Mouse (Mus musculus) cerebral cortex, adult 2 months (tissue): ENCODE measurements around the gene Usp36.

Experiments used
- WGBS: fragments of 180-500 bp; shearing (Covaris S2); methylation state at CpG from one replicate; pipeline ENCODE4 v1.1.7; 2018; 5-methylcytosine and 5-hydroxymethylcytosine counted together

Usp36 gene

DNA sequence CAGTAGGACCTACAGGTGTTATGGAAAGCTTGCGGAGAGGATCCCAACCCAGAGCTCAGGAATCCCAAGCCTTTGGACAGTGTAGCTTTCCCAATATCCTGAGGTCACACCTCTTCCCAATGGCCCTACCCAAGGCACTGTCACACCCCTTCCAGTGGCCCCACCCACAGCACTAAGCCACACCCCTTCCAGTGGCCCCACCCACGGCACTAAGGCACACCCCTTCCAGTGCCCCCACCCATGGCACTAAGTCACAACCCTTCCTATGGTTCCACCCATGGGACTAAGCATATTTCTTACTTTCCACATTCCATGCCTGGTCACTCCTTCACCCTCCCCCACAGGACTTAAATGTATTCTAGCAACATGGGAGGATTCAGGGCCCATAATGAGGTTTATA lies 8.8 kb upstream of the Usp36 start:
- WGBS = 84% methylated on average over 2 of the region's 2 CpGs

DNA sequence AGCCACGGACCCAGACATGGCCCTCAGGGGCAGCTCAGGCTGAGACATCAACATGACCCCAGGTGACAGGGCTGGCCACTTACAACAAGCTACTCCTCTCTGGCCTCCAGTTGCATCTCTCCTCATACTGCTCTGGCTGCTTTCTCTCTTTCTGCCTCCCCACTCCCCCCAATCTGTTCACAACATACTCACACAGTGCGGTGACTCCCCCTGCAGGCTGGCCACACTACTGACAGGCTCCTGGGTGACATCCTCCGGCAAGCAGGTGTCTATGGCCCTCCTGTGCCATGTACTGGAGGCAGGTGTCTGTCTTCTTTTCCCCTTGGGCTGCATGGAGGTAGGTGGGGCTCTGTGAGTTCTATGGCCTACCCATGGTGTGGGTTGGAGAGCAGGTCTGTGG lies 7.9 kb upstream of the Usp36 start:
- WGBS = 91% methylated on average over 3 of the region's 3 CpGs

DNA sequence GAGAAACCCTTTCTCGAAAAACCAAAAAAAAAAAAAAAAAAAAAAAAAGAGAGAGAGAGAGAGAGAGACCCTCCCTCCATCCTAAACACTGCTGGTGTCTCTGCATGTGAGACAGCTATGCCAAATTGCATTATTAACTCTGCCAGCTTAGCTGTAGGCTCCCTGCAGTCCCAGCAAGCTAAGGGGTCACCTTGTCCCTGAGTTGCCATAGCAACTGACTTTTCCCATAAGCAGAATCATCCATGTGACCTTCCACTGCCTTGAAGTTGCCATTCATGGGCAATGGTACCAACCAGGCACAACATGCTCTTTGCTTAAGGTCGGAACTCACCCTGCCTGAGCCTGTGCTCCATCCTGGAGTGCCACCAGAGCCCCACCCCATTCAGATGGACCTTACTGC lies 5.0 kb upstream of the Usp36 start:
- 77% methylated on average over 2 of the region's 2 CpGs for WGBS

DNA sequence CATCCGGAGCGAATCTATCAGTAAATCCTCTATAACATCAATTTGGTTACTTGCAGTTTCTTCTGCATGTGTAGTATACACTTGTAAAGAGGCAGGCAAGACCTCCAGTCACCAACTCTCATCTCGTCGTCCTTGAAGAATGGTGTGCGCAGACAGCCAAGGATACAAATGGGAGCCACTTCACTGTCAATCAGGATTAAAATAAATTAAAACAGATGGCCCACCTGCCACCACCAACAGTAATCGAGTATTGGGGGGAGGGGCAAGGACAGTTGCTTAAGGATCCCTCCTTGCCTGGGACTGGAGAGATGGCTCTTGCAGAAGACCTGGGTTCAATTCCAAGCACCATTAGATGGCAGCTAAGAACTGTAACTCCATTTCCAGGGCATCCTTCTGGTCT lies 2.6 kb upstream of the Usp36 start:
- 64% methylated on average over 6 of the region's 6 CpGs for WGBS

DNA sequence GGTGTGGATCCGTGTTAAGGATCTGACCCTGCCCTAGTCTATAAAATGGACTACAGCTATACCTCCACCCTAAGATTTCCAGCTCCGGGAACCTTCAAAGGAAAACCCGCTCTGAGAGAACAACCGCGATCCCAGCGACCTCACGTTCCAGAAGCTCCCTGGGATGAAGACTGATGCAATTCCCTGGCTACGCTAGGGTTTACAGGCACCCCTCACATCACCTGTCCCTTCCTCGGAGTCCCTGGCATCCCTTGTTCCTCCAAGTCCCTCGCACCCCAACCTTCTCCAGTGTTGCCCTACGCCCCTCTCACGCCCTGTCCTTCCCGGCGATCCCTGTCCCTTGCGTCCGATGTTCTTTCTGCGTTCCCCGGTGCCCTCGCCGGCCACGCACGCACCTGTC lies 482 bp downstream of the Usp36 start:
- WGBS = 0% methylated on average over 22 of the region's 22 CpGs

DNA sequence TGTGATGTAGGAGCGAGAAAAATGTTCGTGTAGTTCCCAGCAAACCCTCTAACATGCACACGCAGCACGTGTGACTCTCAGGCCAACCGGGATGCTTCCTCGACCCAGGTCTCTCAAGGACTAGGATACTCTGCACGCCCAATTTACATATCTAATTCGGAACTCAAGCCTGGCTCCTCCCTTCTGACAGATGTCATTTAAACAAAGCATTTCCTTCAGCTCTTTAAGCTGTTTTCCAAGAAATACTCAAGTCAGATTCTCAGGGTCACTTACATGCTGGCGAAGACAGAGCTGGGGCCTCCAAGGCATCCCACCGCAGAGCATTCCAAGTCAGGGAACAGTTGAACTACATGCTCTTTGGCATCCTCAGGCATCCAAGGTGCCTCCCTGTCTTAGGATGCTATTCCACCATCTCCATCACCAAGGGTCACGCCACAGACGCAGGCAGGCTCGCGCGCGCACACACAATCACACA lies 970 bp downstream of the Usp36 start:
- WGBS = 2% methylated on average over 16 of the region's 16 CpGs

DNA sequence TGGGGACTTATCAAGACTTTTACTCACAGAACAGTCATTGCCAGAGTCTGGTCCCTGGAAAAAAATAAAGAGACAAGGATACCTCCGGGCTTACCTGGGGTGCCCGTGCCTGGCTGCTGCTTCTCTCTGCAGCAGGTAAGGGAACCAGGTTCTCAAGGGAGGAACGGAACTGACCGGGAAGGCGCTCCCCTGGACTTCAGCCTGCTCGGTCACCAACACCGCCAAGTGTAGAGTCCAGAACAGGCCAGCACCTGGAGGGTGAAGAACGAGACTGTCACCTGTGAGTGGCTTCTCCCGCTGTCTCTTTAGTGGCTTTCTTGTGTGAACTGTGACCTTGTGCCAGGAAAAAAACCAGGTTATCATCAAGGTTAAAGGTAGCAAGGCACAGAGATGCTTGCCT lies 2.5 kb downstream of the Usp36 start:
- 94% methylated on average over 9 of the region's 9 CpGs for WGBS

DNA sequence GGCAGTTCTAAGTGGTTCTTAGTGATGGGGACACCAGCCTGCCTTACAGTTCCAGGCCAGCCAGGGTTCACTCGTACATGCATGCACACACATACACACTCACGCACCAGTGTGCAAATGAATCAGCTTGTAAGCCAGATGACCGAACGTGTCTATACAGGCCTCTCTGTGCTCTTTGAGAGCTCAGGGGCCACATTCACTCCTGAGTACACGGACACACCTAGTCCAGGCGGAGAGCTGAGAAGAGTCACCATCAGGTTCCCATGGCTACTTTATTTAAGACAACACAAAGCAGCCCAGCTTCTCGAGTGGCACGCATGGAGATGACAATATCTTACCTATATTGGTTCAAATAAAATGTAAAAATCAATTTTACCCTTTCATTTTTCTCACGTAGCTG lies 3.6 kb downstream of the Usp36 start:
- 91% methylated on average over 9 of the region's 9 CpGs for WGBS

DNA sequence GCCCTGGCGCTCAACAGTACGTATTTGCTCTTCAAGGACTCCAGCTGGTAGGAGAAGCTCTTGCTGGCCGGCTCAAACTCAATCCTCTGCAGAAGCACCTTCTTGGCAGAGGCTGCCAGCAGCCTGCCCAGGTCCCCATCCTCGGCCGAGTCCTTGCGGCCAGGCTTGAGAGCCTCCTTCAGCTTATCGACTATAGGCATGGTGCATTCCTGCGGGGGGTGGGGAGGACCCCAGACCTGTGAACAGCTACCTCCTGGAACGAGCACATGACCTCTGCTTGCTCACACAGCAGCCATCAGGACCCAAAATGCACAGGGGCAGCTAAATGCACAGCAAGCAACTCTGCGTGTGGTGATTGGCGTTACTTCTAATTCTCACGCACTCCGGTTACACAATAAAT lies 4.3 kb downstream of the Usp36 start:
- WGBS = 91% methylated on average over 13 of the region's 13 CpGs

DNA sequence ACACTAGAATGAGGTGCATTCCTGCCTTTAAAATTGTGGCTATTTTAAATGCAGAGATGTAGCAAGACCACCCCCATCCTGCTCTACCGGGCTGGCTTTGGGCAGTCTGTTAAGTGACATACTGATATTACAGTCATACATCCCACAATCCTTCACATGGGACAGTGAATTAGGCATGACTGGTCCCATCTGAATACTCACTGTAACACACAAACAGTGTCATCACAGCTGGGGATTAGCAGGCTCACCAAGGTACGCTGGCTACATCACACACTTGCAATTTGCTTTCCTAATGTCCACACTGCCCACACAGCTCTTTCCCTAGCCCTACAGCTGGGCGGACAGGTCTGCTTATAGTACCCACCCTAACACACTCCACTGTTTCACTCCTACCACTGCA lies 9.8 kb downstream of the Usp36 start:
- 64% methylated on average over 3 of the region's 3 CpGs for WGBS

DNA sequence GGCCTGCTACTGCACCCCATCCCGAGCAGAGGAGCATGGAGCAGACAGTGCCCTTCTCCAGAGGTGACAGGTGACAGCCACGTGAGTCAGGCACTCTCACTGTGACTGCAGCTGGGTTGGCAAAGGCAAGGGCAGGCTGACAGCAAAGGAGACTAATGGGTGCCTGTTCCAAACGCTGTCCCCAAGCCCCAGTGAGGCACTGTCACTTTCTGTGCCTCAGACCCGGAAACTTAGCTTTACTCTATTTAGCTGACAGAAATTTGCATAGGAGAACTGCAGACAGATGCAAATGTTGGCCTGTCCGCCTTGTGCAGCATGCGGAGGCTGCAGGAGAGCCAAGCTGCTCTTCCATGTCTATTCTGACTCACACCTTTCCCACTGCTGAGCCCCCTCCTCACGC lies 13.7 kb downstream of the Usp36 start:
- WGBS = 52% methylated on average over 7 of the region's 7 CpGs

DNA sequence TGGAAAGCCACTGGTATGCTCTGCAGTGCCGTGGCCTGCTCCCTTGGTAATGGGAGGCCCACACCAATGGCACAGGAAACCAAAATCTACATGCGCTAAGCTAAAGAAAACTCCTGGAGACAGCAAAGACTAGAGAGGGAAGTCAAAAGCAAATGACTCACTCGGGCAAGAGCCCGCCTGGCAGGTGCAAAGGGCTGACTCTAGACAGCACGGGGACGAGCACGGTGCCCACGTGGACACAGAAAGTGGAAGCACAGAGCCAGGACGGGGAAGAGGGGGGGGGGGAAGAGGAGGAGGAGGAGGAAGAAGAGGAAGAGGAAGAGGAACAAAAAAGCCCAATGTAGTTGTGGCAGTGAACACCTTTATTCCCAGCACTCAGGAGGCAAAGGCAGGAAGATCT lies 15.0 kb downstream of the Usp36 start:
- WGBS = 82% methylated on average over 9 of the region's 9 CpGs

DNA sequence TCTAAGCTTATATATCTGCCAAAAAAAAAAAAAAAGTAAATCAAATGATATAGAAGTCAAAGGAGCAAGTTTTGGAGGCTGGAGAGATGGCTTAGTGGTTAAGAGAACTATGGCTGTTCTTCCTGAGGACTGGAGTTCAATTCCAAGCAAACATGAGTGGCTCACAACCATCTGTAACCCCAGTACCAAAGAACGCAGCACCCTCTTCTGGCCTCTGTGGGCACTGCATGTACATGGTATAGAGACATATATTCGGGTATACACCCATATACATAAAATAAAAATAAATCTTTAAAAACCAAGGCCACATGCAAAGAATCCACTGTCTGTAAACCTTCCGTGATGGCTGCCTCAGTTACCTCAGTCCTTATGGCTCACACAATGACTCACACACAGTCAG lies 20.2 kb downstream of the Usp36 start:
- 94% methylated on average over 3 of the region's 3 CpGs for WGBS

DNA sequence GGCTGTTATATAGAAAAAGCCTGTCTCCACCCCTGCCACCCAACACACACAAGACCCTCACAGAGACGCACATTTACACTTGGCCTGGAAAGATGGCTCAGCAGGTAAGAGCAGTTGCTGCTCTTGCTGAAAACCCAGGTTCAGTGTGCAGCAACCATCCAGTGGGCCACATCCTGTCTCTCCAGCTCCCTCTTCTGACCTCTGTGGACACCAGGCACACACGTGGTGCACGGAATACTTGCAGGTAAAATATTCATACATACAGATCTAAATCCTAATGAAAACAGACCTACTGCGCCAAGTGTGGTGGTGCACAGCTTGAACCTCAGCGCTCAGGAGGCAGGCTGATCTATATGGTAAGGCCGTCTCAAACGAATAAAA lies 23.4 kb downstream of the Usp36 start:
- whole genome bisulfite sequencing = 86% methylated on average over 7 of the region's 7 CpGs

DNA sequence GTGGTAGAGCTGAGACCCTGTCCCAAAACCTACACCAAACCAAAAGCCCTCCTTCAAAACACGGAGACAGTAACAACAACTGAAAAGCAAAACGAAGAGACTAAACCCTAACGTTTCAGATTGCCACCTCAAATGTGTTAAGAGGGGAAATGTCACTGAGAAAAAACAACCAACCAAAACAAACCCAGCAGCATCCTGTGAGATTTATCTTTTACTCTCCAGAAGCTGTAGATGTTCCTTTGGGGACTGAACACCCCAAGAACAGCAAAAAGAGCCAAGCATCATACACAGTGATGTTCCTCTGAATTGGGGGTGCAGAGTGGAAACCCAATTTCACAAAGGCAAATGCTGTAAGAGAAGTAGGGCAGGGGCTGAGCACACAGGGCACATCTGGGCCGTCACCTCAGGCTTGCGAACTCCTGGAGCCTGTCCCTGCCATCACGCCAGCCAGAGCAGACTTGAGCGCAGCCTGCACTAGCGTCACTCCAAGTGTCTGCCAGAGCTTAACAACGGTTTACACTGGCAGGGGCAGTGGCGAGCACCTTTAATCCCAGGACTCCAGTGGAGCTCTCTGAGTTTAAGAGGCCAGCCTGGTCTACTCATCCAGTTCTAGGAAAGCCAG lies 23.9 kb downstream of the Usp36 start:
- 79% methylated on average over 10 of the region's 10 CpGs for WGBS

DNA sequence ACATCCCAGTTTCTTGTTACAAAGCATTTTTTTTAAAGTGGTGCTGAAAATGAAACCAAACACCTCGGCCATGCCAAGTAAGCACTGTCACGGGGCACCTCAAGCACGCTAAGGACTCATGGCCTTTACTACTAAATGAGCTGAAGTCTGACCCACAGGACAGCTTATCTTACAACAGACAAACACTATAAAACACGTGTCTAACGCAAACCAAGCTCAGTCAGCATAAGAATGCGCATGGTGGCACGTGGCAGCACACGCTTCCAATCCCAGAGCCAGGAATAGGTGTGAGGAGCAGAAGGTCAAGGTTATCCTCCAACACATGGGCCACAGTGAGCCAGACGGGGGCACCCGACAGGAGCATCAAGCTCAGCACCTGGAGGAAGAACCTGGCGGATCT lies 24.4 kb downstream of the Usp36 start:
- WGBS = 91% methylated on average over 11 of the region's 11 CpGs

DNA sequence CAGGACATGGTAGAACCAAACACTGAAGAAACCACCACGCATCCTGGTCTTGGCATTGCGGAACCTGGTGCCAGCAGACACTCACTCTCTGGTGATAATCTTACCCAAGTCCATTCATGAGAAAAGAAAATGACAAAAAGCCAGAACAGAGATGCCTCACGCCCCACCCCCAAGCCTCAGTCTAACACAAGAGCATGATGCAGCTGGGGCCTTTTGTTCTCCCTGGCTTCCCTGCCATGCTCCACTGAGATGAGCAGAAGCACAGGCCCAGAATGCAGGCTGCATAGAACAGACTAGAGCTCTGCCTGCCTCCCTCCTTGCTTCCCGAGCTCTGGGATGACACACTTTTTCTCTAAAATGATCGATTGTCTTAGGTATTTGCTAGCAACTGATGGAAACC lies 26.9 kb downstream of the Usp36 start:
- WGBS = 78% methylated on average over 5 of the region's 5 CpGs

DNA sequence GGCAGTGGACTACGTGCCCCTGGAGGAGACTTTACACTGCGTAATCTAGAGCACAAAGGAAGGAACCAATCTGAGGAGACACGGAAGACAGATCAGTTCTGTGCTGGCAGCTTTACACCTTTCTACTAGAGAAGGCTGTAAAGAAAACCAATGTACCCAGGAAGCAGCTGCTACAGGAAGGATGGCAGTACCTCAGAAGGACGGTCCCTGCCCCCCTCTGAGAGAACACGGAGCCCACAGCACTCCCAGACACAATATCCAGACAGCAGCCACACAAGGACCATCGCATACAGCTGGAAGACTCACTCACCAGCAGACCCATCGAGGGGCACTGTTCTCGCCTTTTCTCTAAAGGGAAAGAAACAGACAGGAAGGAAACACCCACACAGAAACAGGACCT lies 30.0 kb downstream of the Usp36 start:
- WGBS = 64% methylated on average over 8 of the region's 8 CpGs

DNA sequence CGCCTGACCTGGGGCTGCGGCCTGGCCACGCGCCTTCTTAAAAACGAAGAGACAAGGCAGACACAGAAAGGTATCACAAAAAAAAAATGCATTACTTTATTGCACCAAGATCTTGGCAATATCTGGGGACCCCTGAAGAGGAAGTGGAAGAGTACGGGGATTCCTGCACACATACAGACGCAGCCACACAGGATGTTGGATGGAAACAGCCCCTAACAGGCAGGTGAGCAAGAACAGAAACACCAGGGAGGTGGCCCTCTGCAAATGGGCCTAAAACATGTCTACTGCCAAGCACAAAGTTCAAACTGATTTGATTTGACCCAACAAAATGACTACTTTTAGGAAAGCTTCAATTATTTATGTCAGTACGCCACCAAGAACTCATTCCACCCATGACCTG lies 30.5 kb downstream of the Usp36 start:
- WGBS = 94% methylated on average over 8 of the region's 8 CpGs

DNA sequence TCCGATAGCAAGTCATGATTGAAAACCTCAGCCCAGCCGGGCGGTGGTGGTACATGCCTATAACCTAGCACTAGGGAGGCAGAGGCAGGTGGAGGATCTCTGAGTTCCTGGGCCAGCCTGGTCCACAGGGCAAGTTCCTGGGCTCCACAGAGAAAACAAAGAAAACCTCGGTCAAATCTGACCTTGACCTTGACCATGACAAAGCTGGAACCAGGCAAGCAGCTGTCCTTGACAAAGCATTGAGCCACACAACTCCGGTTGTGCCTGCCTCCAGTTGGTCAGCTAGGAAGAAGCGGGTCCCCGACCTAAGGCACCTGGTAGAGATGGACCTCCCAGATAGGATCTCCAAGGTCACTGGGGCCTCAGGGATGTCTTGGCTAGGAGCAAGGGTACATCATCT lies 33.7 kb downstream of the Usp36 start:
- 92% methylated on average over 7 of the region's 7 CpGs for whole genome bisulfite sequencing

DNA sequence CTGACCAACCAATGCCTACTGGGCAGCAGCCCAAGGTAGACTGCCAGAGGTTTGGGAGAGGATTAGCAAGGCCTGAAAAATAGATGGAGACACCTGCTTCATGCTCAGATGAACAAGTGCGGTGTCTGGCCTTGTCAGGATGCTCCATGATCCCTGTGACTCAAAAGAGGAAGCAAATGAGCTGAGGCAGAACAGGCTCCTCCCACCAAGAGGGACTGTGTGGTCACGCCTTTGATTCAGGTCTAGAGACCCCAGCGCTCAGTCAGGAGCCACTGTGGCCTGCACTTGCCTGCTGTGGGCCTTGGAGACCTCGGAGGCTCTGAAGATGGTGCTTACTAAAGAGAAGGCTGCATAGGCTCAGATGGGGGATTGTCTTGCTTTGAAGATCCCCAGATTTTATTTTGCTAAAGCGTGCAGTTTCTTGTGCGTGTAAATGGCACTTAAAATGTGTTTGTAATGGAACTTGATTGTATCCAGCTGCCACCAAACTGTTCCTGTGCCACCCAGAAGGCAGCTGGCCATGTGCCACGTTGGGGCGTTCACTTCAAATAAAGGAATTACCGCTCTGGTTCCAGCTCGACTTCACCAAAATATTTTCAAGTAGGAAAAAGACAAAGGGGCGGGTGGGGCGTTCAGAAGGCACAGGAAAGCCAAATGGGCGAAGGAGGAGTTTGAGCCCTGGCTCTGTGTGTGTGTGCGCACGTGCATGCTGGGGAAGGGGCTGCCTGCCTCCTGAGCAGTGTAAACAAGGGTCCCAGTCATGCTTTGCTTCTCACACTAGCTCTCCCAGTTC lies 35.7 kb downstream of the Usp36 start:
- 22% methylated on average over 15 of the region's 15 CpGs for WGBS

DNA sequence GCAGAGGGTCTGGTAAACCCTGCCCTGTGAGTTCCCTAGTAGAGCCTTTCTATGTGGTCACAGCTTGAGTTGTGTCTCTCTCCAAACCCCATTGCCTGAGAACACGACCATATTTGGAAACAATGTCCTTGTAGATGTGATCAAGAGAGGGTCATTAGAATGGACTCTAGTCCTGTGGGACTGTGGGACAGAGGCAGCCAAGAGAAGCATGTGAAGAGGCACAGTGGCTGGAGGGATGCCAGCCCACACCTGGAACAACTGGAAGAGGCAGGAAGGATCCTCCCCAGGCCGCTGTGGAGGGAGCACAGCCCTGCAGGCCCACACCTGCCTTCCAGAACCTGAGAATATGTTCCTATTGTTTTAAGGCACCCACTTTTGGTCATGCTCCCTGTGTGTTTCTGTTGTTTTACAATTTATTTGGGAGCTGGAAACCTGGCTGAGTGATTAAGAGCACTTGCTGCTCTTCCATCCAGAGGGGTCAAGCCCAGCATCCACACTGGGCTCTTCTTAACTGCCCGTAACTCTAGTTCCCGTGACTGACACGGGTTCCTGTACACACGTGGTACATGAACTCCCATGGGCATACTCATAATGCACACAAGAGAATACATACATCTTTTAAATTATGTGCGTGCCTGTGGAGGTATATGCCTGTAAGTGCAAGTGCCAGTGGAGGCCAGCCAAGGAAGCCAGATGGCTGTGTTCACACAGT lies 36.4 kb downstream of the Usp36 start:
- 79% methylated on average over 7 of the region's 7 CpGs for WGBS

DNA sequence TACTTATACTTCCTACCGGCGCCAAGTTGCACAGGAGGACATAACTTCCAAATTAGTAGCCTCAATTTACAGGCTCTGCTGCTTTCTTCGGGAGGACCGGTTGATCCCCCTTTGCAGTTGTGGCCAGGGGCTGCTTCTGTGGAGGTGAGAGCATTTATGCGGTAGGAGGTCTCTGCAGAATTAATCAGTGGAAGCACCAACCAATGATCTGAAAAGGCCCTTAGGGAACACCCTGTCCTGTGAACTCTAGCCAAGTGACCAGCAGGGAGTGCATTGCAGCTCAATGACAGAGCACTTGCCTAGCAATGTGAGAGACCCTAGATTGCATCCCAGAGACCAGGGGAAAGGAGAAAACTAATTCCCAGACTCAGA lies 41.0 kb downstream of the Usp36 start:
- 6% methylated on average over 5 of the region's 5 CpGs for WGBS
